Mouse (Mus musculus): ENCODE results near the gene Slc25a30.

- TF ChIP-seq POLR2A (IDR thresholded peaks at IDR 0.05; ENCODE audit: insufficient read depth, low read length) (no peak), CTCF (IDR thresholded peaks at IDR 0.05; ENCODE audit: low read depth, low read length) (no peak), EP300 (IDR thresholded peaks at IDR 0.05; ENCODE audit: insufficient read depth, low read depth, low read length) (no peak)
Measured at GRCm38 (mm10) chr14:75793110-75793509, 6.3 kb upstream of the Slc25a30 start.
